Mouse (Mus musculus): ENCODE data around the gene Slc35a2.
"Not testable (repeated sequence)": the region's sequence is repeated elsewhere in the genome, so short reads cannot be mapped to it uniquely, and the experiment has no call there.

Slc35a2 gene

GRCm38 (mm10) chrX:7909242-7909641 is 25.4 kb downstream of the Slc35a2 start, which contains the start of gene Gm10490:
TSS of gene Gm10490 (plus strand) at chrX:7909542.
- not testable (repeated sequence) for DNase-seq

- DNase-seq, result no peak
Observed at GRCm38 (mm10) chrX:7910473-7910872, 26.6 kb downstream of the Slc35a2 start.

- DNase-seq, result peak; percentile 49
Observed at GRCm38 (mm10) chrX:7915669-7916068, 31.8 kb downstream of the Slc35a2 start.

- DNase-seq, result peak; percentile 13
Observed at GRCm38 (mm10) chrX:7917960-7918359, 34.1 kb downstream of the Slc35a2 start.

GRCm38 (mm10) chrX:7919601-7920383 is 36.0 kb downstream of the Slc35a2 start, which contains the start of gene Pcsk1n:
TSS of gene Pcsk1n (plus strand) at chrX:7919822.
- DNase-seq, result no peak

- DNase-seq, result peak; percentile 45
Observed at GRCm38 (mm10) chrX:7922032-7922431, 38.2 kb downstream of the Slc35a2 start.

- no peak for DNase-seq
Observed at GRCm38 (mm10) chrX:7926266-7926665, 42.4 kb downstream of the Slc35a2 start.

GRCm38 (mm10) chrX:7927116-7927515 is 43.3 kb downstream of the Slc35a2 start:
- DNase-seq, result no peak

- no peak for DNase-seq
Observed at GRCm38 (mm10) chrX:7928270-7928790, 44.5 kb downstream of the Slc35a2 start, which contains the start of gene Eras. TSS of gene Eras (minus strand) at chrX:7928607.

GRCm38 (mm10) chrX:7936874-7937273 is 53.0 kb downstream of the Slc35a2 start:
- peak; percentile 20 for DNase-seq

GRCm38 (mm10) chrX:7937667-7938066 is 53.8 kb downstream of the Slc35a2 start:
- DNase-seq, result no peak

Data from thymus, postnatal 4 days (tissue).